Mouse (Mus musculus) midbrain, embryonic 10.5 days (tissue): Measurements from ENCODE around the gene Gm20854. TPM values are rescaled to one million over a fixed set of nuclear protein-coding genes. Genes with fewer than 3 reads are reported as not detected.
"Not testable (repeated sequence)": the region's sequence is repeated elsewhere in the genome, so short reads cannot be mapped to it uniquely, and the experiment has no call there.

Experiments used
- DNase-seq: peaks from one replicate; pipeline ENCODE4 v3.0.0-alpha.2; 2017; ENCODE audit warnings: low spot score
- H3K27ac ChIP-seq: fragments of 300-500 bp; sonication (generic); replicated peaks from 2 replicates; pipeline ENCODE4 v1.5.1; 2016; ENCODE audit warnings: mild to moderate bottlenecking
- H3K27me3 ChIP-seq: fragments of 300-500 bp; sonication (generic); 2 replicates; pipeline ENCODE4 v1.6.1; 2016; ENCODE audit warnings: low read depth, mild to moderate bottlenecking; ENCODE audit not compliant: poor library complexity, severe bottlenecking
- H3K36me3 ChIP-seq: fragments of 300-500 bp; sonication (generic); 2 replicates; pipeline ENCODE4 v1.6.1; 2016; ENCODE audit warnings: mild to moderate bottlenecking, moderate library complexity
- H3K4me1 ChIP-seq: fragments of 300-500 bp; sonication (generic); 2 replicates; pipeline ENCODE4 v1.6.1; 2016
- H3K4me3 ChIP-seq: fragments of 300-500 bp; sonication (generic); 2 replicates; pipeline ENCODE4 v1.5.1; 2016; ENCODE audit warnings: mild to moderate bottlenecking, moderate library complexity
- H3K9me3 ChIP-seq: fragments of 300-500 bp; sonication (generic); replicated peaks from 2 replicates; pipeline ENCODE4 v1.6.1; 2016; ENCODE audit warnings: mild to moderate bottlenecking
- WGBS: fragments of 180-500 bp; shearing (Covaris S2); methylation state at CpG from one replicate; pipeline ENCODE4 v1.1.7; 2016; 5-methylcytosine and 5-hydroxymethylcytosine counted together
- polyA plus RNA-seq: library from polyadenylated mRNA; unstranded; fragments of >200 nt; fragmentation: Nextera tagmentation; extraction: Ambion mirVana; gene quantifications from 2 replicates; pipeline ENCODE4 v1.2.1, GENCODE M21; 2016

Gene Gm20854
- polyA plus RNA-seq, result not detected in 2 replicates

DNA sequence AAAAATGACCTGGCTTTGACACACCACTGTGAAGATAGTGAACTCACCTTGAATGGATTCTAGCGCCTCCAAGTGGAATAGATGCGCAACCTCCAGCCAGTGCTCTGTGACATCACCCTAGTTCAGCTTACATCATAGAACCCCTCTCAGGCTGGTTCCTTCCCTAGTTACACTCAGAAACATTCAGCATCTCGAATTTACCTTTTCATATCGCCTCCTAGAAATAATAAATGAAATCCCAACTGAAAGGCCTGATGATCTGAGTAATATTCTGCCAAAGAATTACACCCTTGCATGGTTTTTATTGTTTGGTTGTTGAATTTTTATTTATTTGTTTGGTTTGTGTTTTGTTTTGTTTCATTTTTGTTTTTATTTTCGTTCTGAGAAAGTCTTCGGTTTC, at the start of gene Gm20854:
Gm20854 (minus strand) TSS at position 101 of the 400 bp plus-strand sequence.
- DNase-seq, H3K27ac ChIP-seq, H3K27me3 ChIP-seq, H3K4me3 ChIP-seq, H3K9me3 ChIP-seq, H3K4me1 ChIP-seq, H3K36me3 ChIP-seq: not testable (repeated sequence)
- no CpG with 5 or more reads among the region's 6 CpGs for WGBS
